Mouse (Mus musculus) CD4-positive helper T cell, adult 2 months (primary cell): ENCODE results near the gene Gp5.
"Not testable (repeated sequence)": the region's sequence is repeated elsewhere in the genome, so short reads cannot be mapped to it uniquely, and the experiment has no call there.

ENCODE experiments used
- DNase-seq: peaks from one replicate; pipeline ENCODE4 v3.0.0-alpha.2; 2012; ENCODE audit warnings: low read depth, missing footprints, low spot score

Gene Gp5

DNA sequence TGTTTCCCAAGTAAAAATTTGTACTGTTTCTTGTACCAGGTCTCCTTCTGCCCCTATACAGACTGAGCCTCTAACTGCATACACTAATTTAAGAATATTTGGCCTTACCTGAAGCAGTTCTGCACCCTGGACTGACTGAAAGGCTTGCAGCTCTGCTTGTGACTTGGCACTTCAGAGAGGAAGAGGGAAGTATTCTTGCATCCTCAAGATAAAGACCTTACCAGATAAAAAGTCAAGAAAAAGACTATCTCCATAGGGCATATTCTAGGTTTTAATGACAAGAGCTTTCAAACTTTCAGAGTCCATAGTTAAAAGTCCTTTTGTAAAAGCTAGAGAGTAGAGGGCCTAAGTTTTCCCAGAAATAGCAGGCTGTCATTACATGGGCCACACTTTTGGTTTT, at the start of gene Gp5:
TSS of gene Gp5 (minus strand) at position 133 of the 400 bp plus-strand sequence.
- no peak for DNase-seq

DNA sequence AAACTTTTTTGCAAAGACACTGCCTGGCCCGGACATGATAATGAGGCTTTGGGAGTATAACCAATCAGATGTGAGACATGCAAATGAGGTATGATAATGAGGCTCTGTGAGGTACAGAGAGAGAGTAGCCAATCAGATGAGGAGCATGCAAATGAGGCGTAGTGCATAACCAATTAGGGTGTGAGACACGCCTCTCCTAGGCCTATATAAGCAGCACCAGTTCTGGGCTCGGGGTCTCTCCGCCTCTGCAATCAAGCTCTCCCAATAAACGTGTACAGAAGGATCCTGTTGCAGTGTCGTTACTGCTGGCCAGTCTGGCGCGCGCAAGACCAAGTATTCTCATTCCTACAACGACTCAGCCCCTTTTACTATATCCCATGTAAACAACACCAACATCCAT, 42.9 kb upstream of the Gp5 start:
- DNase-seq, result not testable (repeated sequence)

DNA sequence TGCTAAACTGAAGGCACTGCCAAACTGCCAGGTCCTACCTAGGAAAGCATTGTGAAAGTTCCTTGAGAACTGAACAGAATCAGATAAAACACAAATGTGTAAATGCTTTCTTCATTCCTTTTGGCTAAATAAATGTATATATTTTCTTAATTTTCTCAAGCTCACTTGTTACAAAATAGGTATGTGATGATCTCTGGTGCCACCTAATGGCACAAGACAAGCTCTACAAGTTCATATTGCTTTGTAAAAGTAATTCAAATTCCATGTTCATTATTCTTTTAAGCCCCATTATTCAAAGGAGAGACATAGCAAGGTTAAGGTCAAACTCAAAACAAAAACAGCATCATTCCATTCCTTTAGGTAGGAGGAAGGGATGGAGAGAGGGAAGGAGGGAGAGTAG, 3.7 kb upstream of the Gp5 start:
- peak; percentile 31 for DNase-seq

DNA sequence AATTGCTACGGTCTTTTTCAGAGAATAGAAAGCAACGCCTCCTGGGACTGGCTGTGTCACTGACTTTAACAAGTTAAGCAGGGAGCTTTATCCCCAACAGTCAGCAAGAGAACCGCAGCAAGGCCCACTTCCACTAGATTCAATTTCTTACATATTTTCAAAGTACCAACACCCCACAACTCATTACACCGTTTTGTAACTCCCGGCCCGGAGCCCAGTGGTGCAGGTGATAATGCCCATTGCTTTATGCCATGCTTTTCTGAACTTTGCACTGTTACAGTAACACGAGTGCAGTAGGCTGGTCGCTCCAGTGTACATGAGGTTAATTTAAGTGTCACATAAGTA, 436 bp downstream of the Gp5 start:
- DNase-seq, result no peak

DNA sequence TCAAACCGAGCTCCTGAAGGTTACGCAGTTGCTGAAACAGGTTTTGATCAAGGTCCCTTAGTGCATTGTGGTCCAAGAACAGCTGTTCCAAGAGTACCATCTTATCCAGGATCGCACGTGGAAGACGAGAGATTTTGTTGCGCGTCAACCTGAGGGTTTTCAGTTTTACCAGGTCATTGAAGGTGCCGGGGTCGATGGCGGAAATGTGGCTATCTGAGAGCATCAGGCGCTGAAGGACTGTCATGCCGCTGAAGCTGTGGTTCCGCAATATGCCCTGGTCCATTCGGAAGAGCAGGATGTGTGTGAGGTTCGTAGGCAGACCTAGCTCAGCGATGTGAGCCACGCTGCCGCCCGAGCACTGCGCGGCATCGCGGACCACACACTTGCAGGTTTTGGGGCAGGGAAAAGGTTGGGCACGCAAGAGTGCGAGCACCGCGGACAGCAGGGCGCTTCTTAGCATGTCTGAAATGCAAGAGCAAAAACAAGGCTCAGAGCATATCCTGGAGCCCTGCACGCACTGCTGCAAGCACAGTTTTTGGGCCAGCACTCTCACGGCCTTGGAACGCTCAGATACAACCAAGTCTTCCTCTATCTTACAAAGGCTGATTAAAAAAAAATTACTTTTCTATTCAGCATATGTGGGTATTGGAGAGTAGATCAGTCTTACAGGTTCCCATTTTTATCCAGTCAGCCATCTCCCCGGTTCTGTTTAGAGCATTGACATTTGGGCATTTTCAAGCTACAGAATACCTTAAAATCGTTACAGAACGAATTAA, 996 bp downstream of the Gp5 start:
- peak; percentile 33 for DNase-seq

DNA sequence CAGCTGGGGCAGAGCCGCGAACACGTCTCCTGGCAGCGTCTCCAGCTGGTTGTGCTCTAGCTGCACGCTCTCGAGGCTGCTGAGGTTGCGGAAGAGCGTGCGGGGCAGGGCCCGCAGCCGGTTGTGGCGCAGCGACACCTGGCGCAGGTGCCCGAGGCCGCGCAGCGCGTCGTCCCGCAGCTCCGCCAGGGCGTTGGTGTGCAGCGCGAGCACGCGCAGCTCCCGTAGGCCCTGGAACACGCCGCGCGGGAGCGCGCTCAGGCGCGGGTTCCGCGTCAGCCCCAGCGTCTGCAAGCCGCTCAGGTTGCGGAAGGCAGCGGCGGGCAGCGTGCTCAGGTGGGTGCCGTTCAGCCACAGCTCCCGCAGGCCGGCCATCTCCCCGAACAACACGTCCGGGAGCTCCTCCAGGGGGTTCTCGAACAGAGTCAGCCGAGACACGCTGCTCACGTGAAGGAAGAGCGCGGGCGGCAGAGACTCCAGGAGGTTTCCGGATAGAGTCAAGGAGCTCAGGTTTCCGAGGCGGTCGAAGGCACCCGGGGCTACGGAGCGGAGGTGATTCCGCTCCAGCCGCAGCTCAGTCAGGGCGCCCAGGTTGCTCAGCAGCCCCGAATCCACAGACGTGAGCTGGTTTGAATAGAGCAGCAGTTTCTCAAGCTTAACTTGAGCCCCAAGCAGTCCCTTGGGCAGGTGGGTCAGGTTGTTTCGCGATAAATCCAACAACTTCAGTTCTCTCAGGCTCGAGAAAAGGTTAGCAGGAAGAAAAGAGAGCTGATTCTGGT, 1.8 kb downstream of the Gp5 start:
- peak; percentile 78 for DNase-seq

DNA sequence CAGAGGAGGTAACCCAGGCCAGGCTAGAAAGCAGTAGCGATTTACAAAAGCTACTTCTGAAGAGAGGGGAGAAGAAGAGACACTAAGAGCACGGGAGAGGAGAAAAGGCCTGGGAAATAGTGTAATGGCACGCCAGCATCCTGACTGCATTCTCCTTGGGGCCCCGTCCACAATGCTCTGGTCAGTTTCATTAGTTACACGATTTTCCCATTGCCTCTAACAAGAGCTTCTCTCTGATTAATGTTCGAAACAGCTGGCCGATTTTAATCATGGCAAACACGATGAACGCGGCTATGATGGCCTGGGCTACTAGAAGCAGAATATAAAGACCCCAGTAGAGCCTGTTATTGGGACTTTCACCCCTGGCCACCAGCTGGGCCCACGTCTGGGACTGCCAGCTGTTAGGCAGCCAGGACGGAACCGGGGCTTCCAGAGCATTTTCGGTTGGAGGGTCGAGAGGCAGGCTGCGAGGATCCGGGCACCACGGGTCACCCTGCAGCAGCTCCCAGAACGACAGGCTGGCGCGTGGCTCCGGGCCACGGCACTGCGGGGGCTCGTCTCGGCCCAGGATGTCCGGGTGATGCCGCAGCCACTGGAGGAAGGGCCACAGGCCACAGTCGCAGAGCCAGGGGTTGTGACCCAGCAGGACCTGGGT, 2.5 kb downstream of the Gp5 start:
- DNase-seq, result no peak

DNA sequence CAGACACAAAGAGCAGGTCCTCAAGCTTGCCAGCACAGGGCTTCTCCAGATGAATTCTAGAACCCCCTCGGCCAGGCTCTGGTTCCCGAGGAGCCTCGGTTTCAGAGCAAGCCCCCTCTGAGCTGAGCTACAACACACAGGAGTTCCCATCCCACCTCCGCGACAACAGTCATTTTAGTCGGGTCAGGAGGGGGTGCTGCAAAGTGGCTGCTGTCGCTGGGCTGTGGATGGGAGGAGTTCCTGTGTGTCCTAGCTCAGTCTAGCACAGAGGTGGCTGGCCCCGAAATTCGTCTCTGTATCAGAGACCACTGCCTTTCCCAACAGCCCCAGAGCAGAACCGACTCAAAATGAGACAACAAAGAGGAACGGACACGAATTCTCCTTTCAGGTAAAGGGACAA, 3.3 kb downstream of the Gp5 start:
- DNase-seq, result no peak

DNA sequence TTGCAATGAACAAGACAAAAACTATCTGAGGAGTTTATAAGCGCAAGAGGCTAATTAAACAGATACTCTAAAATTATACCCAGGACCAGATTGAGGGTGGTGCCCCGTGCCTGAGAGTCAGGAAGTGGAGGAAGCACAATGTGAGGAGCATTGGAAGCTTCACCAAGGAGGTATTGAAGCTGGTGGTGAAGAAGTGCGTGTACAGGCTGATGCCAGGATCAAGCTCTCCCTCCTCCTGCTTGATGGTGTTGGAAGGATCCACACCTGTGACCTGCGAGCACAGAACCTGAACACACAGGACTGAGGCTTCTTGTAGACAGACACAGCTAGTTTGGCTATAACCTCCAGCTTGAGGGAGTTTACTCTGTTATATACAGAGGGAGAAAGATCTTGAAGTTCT, 4.5 kb downstream of the Gp5 start:
- DNase-seq, result no peak

DNA sequence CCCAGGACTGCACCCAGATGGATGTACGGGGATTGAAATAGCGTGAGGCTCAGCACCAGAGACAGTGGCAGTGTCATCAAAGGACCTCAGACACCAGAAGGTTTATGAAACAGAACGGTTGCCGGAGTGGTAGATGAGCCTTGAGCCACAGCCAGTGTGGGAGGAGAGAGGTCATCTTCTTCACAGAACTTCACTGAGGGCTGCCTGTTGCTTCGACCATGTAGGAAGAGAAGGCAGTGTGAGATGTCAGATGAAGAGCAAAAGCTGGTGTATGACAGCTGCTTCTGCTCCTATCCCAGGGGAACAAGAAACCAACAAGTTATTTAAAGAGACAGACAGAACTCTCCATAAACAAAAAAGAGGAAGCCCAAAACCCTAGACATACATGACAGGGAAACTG, 6.3 kb downstream of the Gp5 start:
- DNase-seq, result no peak

DNA sequence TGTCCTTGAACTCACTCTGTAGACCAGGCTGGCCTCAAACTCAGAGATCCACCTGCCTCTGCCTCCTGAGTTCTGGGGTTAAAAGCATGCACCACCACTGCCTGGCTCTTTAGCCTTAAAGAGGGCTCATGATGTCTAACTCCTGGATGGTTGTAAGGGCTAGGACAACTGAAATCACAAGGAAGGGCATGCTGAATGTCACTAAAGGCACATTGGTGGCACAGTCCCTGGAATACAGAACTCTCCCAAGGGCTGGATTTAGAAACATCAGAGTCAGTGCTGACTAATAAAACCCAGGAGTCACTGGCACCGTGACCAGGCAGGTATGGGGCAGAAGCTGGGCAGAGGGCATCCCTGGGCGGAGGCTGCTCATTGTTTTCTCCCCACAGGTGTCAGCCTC, 7.2 kb downstream of the Gp5 start:
- DNase-seq, result no peak

DNA sequence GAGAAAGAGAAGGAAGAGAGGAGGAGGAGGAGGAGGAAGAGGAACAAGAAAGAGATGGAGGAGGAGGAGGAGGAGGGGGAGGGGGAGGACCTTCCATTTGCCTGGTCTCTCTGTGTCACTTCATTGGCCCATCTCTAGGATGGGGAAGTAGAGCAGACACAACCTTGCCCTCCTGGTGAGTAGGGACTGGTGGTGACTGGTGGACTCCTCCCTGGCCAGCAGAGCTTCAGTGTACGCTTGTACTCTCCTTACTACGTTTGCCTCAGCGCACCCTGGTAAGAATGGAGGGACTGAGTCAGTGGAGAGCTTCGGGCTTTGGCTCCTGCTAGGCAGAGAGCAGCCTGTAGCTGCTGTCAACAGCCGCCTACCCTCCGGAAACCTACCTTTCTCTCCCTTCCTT, 7.9 kb downstream of the Gp5 start:
- DNase-seq, result no peak

DNA sequence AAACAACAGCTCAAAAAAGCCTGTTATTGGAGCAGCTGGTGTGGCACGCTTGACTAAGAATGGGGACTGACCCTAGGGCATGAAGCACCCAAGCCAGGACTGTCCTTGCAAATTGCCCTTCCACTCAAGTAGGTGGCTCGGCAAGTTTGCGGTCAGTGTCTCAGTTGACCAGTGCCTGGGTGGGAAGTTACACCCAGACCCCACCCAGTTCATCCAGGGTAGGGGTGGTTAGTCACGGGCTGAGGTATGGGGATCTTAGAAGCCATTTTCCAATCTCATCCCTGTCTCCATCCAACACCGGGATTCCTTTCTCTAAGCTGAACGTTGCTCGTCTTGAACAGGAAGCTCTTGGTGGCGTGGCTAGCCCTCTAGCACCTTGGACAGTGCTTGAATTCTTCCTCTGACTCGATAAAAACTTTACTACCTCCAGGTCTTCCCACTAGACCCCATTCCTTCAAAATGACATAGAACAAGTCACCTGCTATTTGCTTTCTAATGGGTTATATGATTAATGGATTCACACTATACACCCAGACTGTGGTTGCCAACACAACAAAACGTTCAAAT, 10.8 kb downstream of the Gp5 start:
- DNase-seq, result no peak

DNA sequence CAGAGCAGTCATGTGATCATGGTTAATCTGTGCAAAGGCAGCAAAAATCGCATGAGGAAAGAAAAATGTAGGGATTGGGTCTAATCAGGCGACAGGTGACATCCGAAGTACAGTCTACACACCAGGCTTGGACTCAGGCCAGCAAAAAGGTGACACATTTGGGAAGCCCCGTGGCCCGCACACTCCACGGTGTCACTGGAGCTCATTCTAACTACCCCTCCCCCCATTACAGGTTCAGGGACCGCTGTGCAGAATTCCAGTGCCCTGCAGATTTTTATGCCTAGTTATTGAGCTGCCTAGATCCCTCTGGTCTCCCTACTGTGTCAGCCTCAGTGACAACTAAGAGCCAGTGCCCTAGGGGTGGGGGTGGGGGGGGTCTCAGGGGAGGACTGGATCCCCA, 13.1 kb downstream of the Gp5 start:
- DNase-seq, result no peak

DNA sequence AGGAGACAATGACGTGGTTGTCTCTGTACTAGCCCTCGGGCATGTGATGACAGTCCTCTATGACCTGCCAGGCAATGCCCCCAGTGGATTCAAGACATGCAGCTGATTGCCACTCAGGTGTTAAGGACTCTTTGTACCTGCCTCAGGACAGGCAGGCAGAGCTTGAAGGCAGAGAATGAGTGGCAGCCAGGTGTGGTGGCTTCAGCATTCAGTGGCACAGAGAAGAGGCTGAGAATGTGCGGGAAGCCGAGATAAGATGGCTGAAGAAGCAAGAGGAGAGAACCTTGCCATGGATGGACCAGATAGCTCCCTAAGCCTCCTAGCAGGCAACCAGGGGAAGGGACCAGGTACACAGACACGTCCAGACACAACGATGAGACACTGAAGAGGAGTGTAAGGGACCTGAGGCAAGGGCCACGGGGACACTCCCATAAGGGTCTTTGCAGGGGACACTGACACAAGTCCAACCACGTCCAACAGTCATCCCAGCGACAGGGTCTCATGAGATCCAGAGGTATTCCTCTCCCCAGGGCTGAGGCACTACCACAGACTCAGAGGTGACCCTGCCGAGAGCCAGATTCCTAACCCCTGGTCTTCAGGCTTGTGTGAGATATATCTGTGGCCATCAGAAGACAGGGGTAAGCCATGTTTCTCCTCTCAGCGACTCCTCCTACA, 13.8 kb downstream of the Gp5 start:
- DNase-seq, result no peak

DNA sequence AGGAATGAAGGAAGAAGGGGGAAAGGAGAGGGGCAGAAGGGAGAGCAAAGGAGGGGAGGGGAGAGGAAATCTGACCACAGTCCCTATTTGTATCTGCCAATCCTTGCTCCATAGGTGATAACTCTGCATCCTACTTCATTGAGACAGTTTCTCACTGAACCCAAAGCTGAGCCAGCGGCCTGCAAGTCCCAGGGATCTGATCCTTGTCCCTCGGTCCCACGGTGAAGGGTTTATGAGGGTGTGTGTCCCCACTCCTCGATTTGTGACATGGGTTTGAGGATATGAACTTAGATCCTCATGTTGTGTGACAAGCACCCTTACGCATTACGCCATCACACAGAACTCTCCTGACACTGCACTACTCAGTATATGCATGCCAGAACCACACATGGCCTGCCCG, 15.5 kb downstream of the Gp5 start:
- no peak for DNase-seq

DNA sequence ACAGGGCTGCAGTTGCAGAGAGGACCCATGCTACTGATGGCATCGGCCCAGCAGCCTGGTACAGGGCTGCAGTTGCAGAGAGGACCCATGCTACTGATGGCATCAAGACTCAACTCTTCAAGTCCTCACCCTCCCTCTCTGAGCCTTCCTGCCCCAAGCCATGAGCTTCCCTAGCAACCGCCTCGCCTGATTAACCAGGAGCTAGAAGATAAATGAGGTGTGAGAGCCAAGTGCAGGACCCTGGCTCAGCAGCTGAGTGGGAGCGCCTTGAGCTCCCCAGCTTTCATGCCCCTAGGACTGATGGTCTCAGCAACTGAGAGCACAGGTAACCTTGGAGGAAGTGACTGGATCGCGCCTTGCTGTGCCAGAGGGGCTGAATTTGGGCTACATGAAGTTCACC, 20.1 kb downstream of the Gp5 start:
- DNase-seq, result no peak

DNA sequence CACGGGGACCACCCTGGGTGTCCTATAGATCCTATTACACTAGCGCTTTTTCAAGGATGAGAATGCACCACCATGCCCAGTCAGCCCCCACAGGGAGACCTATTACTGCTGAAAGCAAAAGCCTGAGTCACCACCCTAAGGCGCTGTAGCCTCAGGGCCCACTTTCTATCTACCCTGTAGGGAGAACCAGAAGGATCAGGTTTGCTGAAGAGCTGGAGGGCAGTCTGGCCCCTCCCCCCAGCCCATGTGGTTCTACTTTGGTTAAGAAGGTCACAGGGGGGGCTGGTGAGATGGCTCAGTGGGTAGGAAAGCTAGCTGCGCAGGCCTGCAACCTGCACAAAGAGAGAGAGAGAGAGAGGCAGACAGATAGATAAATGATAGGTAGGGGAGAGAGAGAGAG, 24.9 kb downstream of the Gp5 start:
- DNase-seq, result no peak

DNA sequence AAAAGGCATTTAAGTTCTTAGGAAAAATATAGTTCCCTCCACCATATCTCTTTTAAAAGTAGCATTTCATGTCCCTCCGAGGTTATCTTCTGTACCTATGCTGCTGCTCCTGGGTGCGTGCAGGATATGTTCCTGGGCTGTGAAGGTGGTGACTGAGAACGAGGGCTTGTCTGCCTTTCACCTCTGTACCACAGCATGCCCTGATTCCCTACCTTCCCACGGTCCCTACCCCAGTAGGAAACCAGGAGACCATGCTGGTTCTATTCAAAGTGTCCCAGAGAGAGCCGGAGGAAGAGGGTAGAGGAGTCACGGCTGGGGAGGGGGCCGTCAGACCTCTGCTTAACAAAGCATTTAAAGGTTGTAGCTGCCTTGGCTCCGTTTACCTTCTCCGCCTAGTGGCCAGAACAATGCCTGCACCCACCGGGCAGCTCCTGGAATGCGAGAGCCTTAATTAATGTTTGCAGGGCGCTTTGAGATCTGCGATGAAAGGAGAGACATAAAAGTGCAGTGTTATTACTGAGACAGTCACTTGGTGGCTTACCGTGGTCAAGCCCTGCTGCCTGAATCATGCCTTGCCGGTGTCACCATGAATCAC, 26.7 kb downstream of the Gp5 start:
- peak; percentile 35 for DNase-seq

DNA sequence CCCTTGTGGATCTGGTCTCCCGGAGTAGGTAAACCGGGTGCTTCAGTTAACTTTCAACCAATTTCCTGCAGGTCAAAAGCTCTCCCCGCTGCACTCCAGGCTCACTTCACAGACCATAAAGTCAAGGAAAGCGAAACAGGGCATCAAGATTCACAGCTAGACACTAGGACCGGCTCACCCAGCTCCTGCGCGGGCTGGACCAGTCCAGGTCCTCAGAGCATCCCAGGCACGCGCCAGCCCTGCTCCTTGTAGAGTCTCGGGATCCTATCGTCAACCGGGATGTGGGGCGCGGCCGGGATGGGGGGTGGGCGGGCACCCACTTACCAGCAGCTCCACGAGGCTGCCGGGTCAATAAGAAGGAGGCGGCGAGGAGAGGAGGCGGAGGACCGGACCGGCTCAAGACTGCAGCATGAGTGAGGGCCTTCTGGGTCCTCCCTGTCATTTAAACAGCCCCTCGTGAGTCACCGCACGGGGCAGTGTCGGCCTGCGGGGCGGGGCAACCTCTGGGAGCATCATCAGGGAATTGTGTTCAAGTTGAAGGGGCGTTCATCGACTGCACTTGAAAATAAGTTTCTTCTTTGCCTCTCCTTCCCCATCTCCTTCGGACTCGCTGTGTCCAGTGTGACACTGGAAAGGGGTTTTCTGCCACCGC, 27.6 kb downstream of the Gp5 start, which contains the start of gene Lrrc15:
TSS of gene Lrrc15 (minus strand) at position 413 of the 652 bp plus-strand sequence.
- DNase-seq, result no peak
